Mouse (Mus musculus) lung, postnatal 10 days (tissue): ENCODE measurements around the gene Fgf9.
A peak's percentile ranks its signal among the peaks of the same experiment; 100 is the strongest.

Experiments
- DNase-seq: peaks from one replicate; pipeline ENCODE4 v3.0.0; 2021

The Fgf9 gene

DNA sequence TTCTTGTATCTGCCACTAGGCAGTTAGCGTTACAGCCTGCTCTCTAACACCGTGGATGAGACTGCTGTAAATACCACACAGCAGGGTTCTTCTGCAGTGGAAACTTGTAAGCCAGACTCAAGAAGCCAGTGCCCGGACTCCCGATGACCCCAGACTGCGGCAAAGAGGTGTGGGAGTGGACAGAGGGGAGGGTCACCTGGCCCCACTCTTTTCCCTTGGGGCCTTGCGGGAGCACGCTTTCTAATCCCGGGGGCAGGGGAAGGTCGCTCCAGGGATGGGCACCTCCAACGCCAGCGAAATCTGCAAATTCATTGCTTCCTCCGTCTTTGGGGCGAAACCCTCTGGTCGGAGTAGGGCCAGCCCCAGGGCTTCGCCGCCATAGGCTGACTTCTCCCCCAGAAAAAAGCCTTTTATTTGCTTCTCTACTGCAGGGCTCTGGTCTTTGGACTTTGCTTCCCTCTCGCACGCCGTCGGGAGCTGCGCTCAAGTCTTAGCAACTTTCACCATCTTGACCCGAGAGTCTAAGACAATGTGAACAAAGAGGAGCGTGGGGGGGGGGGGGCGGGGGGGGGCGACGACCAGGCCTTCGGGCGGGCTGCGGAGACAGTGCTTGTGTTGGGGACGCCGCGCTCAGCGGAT is at the start of gene Fgf9:
Gene Fgf9, plus strand, starts transcription at position 67 of the 639 bp plus-strand sequence.
- no peak for DNase-seq

DNA sequence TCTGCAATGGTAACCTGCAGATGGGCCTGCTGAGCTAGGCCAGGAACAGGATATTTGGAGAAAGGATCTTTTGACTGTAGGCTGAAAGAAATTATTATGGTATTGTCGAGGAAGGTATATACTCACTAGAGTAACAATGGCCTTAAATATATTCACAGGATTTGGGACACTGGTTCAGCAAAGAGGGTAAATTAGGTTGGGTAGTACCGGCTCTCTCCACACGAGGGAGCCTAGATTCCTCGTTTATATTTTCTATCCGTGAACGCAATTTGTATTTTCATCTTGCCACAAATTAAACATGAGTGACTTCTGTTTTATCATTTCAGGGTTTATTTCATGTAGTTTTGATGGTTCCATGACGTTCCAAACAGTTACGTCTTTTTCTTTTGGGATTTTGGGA is 35.8 kb upstream of the Fgf9 start:
- peak; percentile 66 for DNase-seq

DNA sequence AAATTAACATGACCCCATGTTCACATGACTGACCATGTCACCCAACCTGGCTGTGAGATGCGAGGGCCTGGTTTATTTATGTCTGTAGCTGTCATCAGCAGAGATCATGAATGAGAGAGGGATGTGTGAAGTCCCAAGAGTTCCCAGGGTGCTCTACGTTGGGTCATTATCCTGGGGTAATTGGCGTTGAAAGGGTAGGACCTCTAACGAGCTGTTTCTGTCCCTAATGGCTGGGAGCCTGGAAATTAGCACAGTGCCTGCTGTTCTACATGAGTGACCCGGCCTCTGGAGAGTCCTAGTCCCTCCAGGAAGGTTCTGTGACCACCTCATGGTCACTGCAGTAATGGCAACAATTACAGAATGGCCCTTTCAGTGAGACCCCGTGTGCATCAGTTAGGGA is 34.2 kb upstream of the Fgf9 start:
- no peak for DNase-seq

DNA sequence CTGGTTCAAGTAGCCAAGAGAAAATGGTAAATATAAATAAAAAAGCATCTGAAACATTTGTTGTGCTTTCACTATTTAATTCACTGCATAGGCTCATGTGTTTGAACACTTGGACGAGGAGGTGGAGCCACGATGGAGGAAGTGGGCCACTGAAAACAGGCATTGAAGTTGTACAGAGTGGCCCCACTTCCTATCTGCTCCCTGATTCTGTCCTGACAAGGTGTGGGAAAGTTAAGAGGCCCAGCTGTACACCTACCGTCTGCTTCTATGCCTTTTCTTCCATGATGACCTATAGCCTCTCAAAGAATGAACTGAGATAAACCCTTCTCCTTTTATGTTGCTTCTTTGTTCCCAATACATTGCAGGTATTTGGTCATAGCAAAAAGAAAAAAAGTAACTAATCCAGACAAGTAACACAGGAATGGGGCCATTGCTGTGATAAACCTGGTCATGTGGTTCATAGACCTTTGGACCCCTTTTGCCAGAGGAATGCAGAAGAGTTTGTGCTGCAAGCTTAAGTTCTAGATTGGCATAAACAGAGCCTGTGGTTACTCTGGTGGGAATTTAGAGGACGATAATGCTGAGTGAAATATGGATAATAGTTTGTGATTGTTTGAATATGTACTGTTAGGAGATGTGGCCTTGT is 23.6 kb upstream of the Fgf9 start:
- no peak for DNase-seq

DNA sequence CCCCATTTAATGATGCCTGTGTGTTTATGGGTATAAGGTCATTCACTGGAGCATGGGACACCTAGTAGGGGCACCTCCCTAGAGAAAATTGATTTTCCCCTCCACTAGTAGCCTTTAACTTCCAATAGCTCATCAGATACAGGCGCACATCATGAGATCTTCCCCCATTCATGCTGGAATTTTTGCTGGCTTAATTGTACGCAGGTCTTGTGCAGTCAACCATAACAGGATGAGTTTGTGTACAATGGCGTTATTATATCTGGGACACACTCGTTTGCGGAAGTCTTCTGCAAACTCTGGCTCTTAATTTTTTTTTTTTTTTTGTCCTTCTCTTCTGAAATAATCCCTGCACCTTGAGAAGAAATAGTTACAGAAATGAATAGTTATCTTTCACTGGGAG is 19.7 kb upstream of the Fgf9 start:
- no peak for DNase-seq

DNA sequence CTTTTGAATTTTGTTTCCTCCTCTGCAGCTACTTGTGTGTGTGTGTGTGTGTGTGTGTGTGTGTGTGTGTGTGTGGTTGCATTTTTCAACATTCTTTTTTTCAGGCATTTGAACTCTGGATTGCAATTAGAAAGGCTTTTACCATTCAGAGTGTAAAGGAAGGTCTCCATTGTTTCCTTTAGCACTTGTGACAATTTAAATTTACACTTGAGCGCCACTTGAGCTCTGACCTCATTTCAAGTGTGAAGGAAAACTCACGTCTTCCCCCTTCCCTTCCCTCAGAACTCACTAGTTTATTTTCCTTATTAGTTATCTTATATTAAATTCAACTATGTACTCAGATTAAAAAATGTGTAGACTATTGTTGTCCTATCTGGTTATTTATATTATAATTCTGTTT is 2.8 kb upstream of the Fgf9 start:
- no peak for DNase-seq

DNA sequence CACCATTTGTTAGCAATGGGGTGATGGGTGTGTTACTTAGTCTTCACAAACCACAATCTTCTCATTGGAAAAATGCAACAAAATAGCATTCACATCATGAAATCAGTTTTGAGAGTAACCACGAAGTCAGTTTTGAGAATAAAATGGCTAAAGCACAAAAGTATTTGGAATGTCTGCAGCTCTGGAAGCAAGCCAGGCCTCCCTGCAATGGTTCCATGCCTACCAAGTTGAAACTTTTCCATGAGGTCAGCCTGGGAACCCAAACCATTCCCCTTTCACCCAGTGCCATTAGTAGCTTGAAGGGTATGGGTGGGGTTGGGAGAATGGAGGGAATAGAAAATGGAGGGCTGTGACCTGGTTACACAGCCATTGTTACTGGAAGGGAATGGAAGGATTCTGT is 1.7 kb upstream of the Fgf9 start:
- no peak for DNase-seq

DNA sequence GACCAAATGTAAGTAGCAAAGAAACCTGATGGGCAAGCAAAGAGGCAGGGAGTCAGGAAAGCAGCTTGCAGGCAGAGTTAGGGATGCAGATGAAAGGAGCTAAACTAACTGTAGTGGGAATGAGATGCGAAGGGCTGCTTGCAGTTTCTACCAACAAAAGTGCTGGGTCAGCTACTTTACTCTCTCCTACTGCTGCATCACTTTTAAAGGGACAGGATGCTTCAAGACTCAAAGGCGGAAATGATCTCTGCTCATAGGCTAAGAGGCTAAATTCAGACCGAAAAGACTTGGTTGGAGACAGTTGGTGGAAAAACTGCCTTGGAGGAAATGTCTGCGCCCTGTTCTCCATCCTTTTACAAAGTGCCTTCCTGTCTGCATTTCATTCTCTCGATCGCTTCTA is 420 bp upstream of the Fgf9 start:
- no peak for DNase-seq

DNA sequence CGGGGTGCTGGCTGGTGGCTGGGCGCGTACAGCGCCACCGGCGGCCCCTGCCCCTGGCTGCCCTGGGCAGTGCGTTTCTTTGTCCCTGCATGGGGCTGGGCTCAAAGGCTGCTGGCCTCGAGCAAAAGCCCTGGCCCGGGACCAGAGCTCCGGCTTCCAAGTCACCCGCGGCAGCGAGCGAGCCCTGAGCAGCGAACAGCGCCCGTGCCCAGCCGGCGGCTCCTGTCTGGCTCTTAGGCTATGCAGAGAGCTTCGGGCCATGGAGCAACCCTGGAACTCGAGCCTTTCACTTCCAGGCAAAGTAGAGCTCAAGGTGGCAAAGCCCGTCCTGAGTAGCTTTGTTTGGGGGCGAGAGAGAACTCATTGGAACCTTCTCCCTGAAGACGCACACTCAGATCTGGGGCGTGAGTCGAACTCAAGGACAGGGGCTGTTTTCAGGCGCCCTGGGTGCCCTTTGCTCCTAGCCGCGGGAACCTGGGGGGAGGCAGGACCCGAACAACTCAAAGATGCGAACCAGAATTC is 834 bp downstream of the Fgf9 start:
- DNase-seq, result peak; percentile 60

DNA sequence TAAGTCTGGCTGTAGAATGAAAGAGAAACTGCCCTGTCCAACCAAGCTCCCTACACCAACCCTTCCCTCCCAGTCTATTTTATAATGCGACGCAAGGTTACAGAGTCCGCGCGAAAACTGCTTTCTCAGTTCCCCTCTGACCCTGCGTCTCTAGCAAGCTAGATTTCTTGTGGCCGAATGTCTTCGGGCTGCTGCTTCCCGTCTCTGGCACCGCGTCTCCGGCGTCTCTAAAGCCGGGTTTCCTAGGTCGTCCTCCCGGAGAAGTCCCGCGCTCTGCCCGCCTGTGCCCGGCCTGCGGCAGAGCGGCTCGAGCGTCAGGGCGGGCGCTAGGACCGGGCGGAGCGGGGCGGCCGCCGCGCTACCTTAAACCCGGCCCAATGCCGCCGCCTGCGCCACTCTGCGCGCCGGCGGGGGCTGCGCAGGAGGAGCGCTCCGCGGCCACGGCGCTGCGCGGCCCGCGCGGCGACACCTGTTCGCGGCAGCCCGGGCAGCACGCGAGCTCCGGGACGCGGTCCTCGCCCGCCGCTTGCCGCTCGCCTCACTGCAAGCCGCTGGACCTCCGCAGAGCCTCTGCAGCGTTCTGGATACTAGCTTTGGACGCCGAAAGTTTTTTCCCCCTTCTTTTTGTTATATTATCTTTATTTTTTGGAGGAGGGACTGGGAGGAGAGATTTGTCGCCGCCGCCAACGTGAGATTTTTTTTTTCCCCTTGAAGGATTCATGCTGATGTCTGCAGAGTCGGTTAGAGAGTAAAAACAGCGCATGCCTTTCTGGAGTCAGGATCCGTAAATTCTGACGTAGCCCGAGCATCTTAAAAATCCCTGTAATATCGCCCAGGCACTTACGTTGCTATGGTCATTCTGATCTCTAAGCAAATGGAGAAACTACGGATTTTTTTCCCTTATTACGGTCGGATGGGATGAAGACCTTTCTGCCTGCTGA is 1.8 kb downstream of the Fgf9 start:
- peak; percentile 60 for DNase-seq

DNA sequence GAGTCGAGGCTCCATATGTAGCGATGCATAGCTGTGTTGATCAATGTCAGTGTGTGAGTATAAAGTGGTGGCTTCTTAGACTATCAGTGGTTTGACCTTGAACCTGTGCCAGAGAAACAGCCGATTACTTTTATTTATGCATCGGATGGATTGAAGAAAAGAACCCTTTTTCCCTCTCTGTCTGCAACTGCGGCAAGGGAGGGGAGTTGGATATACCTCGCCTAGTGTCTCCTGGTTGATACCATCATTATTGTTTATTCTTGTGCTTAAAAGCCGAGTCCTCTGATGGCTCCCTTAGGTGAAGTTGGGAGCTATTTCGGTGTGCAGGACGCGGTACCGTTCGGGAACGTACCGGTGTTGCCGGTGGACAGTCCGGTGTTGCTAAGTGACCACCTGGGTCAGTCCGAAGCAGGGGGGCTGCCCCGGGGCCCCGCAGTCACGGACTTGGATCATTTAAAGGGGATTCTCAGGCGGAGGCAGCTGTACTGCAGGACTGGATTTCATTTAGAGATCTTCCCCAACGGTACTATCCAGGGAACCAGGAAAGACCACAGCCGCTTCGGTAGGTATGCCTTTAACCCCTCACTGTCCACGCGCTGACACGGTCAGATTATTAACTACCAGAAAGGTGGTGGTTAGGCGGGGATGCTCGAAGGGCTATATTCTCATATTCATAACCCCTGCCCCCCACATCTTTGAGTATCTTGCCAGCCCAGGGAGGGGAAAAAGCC is 2.6 kb downstream of the Fgf9 start:
- no peak for DNase-seq

DNA sequence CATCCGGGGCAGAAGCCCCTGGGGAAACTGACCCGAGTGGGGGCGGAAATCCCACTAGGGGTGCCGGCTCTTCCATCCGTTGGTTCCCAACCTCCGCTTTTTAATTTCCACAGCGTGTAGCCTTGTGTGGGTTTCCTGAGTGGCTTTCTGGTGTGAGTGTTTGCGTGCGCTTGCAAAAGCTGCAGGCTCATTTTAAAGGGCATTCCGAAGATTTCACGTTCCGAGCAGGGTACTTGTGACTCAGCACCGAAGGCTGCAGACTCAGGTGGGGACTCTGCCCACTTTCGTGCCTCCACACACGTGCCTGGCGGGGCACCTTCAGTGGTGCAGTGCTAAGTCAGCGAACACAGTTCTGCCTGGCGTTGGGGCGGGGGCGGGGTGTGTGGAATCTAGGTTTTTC is 3.6 kb downstream of the Fgf9 start:
- DNase-seq, result no peak

DNA sequence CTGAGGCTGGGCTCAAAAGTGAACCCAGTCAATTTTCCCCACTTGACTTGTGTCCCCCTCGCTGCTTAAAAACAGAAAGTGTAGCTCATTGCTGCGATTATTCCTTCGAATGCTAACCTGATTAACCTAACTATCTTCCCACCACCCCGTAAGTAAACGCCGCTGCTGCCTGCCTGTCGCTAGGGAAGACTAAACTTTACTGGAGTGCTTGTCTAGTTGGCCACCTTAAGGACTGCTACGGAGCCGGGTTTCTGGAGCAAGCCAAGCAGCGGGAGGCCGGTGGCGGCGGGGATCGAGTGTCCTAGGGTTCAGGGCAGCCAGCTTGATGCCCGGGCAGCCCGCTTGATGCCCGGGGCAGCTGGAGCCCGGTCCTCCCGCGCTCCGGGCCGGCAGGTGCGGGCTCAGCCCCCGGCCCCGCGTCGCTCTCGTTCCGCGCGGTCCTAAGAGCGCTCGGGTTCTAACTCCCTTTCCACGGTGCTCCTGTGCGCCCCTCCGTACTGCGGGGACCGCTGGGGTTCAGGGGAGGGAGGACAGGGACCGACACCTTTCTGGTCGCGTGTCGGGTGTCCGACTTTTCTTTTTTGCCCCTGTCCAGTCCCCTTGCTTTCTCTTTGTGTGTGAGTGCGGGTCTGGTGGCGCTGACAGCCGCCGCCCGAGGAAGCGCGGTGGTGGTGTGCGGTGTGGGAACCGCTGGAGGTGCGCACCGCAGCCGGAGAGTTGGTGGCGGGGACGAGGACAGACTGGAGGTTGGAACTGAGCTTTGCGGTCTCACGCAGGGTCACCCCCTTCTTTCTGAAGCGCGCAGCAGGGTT is 4.5 kb downstream of the Fgf9 start:
- no peak for DNase-seq

DNA sequence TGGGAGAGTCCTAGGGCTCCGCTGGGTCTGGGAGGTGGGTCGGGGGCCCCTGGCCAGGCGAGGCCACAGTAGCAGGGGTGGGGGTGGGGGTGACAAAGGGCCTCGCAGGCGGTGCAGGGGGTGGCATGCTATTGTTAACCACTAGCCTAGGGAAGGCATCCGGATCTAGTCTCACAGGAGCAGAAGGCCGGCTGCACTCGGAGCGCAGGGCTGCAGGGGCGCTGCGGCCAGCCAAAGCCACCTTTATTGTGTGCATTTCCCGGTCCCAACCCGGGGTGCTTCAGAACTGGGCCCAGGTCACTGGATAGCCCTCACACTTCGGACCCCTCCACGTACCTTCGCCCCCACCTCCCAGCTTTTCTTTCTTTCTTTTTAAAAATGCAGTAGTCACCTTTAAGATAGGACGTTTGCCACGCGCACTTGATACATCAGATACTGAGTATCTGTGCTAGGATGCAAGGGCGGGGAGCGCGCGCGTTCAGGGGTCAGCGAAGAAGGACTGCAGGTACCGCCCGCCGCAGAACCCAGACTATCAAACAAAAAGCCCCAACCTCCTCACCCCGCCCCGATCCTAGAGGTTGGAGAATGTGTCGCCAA is 5.2 kb downstream of the Fgf9 start:
- DNase-seq, result no peak

DNA sequence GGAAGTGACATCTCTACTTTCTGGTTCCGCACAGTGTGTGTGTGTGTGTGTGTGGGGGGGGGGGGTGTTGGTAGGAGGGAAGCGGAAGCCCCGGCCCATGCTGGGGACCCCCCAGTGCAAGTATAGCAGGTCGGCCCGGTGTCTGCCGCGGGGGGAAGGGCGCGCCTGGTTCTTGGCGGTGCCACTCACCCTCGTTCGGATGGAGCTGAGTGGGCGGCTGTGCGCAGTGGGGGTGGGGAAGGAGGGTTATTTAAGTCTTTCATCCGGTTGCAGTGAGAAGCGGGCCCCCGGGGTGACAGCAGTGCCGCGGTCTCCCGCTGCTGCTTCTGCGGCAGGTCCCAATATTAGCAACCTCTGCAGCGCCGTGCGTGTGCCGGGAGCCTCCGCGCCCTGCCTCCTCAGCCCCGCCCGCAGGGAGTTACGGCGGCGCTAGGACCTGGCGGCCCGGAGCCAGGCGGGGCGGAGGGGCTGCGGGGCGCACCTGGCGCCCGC is 5.7 kb downstream of the Fgf9 start:
- peak; percentile 32 for DNase-seq

DNA sequence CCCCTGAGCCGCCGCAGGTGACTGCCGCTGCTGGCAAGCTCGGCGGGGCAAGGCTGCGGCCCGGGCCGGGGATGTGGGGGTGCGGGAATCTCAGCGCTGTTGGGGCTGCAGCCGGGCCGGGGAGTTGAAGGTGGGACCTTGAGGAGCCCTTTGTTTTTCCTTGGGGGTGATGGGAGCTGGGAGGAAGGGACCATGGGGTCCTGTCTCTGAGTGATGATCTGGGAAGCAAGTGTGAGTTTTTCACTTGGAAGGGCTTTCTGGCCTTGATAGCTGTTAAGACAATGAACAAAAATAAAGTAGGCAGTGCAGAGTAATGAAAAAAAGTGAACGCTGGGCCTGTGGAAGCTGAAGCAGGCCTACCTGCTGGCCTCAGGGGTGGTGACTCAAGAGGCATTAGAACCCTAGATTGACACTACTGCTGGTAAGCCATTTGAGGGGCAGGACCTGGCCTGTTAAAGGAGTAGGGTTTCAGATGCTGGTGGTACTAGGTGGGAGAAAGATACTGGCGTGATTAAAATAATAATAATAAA is 6.4 kb downstream of the Fgf9 start:
- no peak for DNase-seq

DNA sequence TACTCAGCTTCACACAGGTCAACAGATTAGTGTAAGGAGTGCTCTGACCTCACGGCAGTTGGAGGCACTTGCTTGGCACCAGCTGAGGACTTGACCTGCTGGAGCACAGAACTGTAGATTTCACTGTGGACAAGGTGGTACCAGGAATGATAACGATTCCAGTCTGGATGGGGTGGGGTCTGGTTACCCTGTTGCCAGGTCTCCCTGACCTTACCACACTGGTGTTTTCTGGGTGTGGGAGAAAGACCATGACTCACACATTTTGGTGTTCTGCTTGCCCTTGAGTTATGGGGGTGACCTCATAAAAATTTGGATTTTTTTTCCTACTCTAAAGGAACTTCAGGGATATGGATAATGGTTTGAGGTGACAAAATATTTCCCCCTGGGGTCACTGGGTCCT is 9.1 kb downstream of the Fgf9 start:
- no peak for DNase-seq

DNA sequence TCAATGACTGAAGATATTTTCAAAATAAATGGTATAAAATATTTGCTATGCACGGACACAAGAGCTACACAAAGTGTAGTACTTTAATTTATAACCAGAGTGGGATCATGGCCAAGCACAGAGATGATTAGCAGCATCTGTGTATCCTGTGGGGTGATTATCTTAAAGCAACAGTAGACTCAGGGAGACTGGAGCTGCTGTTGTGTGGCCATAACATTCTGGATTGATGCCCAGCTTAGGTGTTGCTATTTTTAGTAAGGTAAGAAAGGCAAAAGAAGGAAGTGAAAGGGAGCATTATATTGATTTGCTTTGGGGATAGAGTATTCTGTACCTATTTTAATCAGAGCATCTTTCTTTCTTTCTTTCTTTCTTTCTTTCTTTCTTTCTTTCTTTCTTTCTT is 11.6 kb downstream of the Fgf9 start:
- DNase-seq, result no peak

DNA sequence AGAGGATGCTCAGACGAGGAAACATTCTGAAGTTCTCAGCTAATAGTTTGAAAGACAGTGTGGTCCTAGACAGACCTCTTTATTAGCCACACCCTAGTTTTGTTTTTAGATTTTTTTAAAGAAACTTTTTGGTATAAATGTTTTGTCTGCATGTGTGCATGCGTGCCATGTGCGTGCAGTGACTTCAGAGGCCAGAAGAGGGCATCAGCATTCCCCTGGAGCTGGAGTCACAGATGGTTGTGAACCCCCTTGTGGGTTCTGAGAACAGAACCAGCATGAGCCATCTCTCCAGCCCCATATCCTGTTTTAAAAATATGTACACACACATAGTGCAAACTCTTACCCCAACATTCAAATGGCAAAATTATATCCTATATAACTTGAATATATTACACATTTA is 13.9 kb downstream of the Fgf9 start:
- no peak for DNase-seq

DNA sequence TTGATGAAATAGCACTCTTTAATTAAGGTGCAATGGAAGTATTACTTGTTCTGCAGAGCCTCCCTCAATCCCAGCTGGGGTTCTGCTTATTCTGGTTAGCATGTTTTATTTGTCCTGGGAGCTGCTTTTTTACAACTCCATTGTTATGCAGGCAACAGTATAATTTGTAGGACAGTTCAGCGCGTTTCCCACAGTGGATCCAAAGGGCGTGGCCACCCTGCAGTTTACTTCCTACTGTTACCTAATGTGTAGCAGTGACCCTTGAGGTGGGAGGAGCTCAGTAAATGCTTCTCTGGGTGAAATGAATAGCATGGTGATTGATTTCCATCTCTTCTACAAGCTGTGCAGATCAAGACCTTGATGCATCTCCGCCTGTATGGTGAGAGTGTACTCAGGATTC is 17.0 kb downstream of the Fgf9 start:
- no peak for DNase-seq

DNA sequence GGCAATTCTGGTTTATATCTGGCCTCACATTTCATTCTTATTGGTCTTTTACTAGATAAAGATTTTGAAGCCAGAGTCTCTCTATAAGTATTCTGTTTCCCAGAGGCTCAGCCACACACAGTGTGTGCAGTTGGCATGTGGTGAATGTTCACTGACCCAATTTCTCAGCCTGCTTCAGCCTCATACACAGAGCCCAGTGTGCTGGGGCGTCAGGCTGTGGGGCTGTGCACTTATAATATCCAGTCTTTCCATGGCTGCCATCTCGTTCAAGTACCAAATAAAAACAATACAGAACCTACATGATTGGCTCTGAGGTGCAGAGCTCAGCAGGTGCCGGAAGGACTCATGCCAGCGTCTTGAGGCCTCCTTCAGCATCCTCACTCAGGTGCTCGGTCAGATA is 19.1 kb downstream of the Fgf9 start:
- no peak for DNase-seq
